Mouse (Mus musculus) CD4-positive, CD25-positive, alpha-beta regulatory T cell, adult 9 weeks (primary cell): ENCODE results near the gene Btrc. TPM values are rescaled to one million over a fixed set of nuclear protein-coding genes. Genes with fewer than 3 reads are reported as not detected.

Experiments
- polyA plus RNA-seq: library from polyadenylated mRNA; unstranded; fragments of 100-300 nt; shearing (Covaris generic); gene quantifications from one replicate; pipeline ENCODE4 v1.2.1, GENCODE M21; 2017

Gene Btrc
- polyA plus RNA-seq, result 35.9 TPM

DNA sequence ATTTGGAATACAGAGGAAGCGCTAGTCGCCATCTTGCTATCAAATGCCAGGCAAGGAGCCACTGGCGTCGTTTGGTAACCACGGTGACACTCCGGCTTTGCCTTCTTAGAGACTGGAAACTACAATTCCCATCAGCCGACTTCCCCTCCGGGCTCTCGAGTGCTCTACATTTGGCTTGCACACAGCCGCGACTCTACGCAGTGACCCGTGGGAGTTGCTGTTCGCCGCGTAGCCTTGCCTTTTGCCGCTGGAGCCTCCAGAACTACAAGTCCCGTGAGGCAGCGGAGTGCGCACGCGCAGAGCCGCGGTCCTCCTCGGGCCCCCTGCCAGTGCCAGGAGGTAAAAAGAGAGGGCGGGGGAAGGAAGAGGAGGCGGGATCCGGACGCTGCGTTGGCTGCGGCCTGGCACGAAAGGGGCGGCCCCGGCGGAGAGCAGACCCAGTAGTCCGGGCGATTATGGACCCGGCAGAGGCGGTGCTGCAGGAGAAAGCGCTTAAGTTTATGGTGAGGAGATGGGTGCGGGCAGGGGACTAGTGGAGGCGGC, at the start of gene Btrc:
Gene Btrc (plus strand): TSS at position 351 of the 543 bp plus-strand sequence.

GRCm38 (mm10) chr19:45560153-45560890, 196.8 kb downstream of the Btrc start, which contains the start of the genes Poll and Gm17018:
Gene Poll, minus strand, starts transcription at chr19:45560531.
Gene Gm17018, plus strand, starts transcription at chr19:45560615.

Other genes starting within 250 kb of the Btrc start
- gene Tlx1, start 213.1 kb upstream of the Btrc start, polyA plus RNA-seq, result not detected
- gene Lbx1, start 127.9 kb upstream of the Btrc start, polyA plus RNA-seq, result not detected
- 17.6 TPM for gene Poll, start 196.8 kb downstream of the Btrc start, polyA plus RNA-seq
- gene Gm17018, start 196.9 kb downstream of the Btrc start, polyA plus RNA-seq, result 62.6 TPM